In genomic region chr4:155249257-155249647, GRCm38 (mm10) we compare ENCODE assay signal across 8 mouse cellular contexts. TPM values are rescaled to one million over a fixed set of nuclear protein-coding genes. Genes with fewer than 3 reads are reported as not detected.
DNase-seq lines count a peak whose midpoint lies in the region; ATAC-seq lines count a peak whose summit lies in the region.

No protein-coding gene starts in this region.

- DNase-seq in adrenal gland, adult 18-20 months (ENCODE audit: low spot score in 2 of 2), result peak; percentile 87 to 91
- peak; percentile 100 for DNase-seq in embryo, embryonic 10.5 days (ENCODE audit: low spot score)
- peak; percentile 91 for DNase-seq in gastrocnemius, postnatal 14 days
- peak; percentile 75 to 97 for DNase-seq in left cerebral cortex, adult 9 months (ENCODE audit: low spot score in 2 of 2)
- peak; percentile 97 to 99 for DNase-seq in right cerebral cortex, adult 2 months (ENCODE audit: low spot score in 2 of 2)
- peak; percentile 77 for DNase-seq in urinary bladder, postnatal 10 days (ENCODE audit: low spot score)

- H3K27me3 ChIP-seq in megakaryocyte, embryonic 14.5 days (replicated peaks), result no peaks in the 10 kb centered on the region

- H3K9me3 ChIP-seq in megakaryocyte, embryonic 14.5 days, result no peaks in the 10 kb centered on the region

- H3K4me1 ChIP-seq in megakaryocyte, embryonic 14.5 days, result peaks cover 83% of the 10 kb centered on the region

- H3K36me3 ChIP-seq in megakaryocyte, embryonic 14.5 days (replicated peaks; ENCODE audit: low read length), result peaks cover 34% of the 10 kb centered on the region

- ATAC-seq in inflammation-experienced regulatory T-cells, adult 6 months, result peak; percentile 66

- peak overlapping the region; percentile 97 for H3K4me3 ChIP-seq in megakaryocyte, embryonic 14.5 days (replicated peaks)

- intact Hi-C loops in gastrocnemius, postnatal 14 days (cut with DNase I; ENCODE audit: low total_unique reads), result loop anchor here (2.0 to 10.0 kb wide), 2 partner anchors 124 to 152 kb away; no protein-coding TSS in a partner anchor

RNA-seq across cellular contexts. Expression of gene Faap20, which starts 0.3 kb away (rescaled TPM):
- total RNA-seq in adrenal gland, adult 18-20 months (2021), result 10 to 100 TPM; 46.6 to 54.5 TPM
- total RNA-seq in gastrocnemius, postnatal 14 days (2021), result 10 to 100 TPM; 11.9 to 15.3 TPM
- 10 to 100 TPM; 44.3 to 57.3 (median 51.6) TPM for polyA plus RNA-seq in inflammation-experienced regulatory T-cells, adult 6 months (2017; shearing (Covaris generic))
- 51.4 and 87.5 TPM in 2 replicates for polyA plus RNA-seq in megakaryocyte, embryonic 14.5 days (2012; ENCODE audit: insufficient read depth, low replicate concordance)

RNA-seq across cellular contexts. Expression of gene Ski, which starts 26.9 kb away (rescaled TPM):
- 10 to 100 TPM; 47.5 to 60.6 TPM for total RNA-seq in adrenal gland, adult 18-20 months (2021)
- 10 to 100 TPM; 41.6 to 51.6 TPM for total RNA-seq in gastrocnemius, postnatal 14 days (2021)
- polyA plus RNA-seq in inflammation-experienced regulatory T-cells, adult 6 months (2017; shearing (Covaris generic)), result 10 to 100 TPM; 10.7 to 26.8 (median 26.8) TPM
- polyA plus RNA-seq in megakaryocyte, embryonic 14.5 days (2012; ENCODE audit: insufficient read depth, low replicate concordance), result 31.5 and 38.7 TPM in 2 replicates

Comparison
In these comparisons a context has a peak if more than half of its experiments do, and no peak if none do; other contexts are left out.
1. Peak in every context shown above with its lines: DNase-seq, ATAC-seq and H3K4me3 ChIP-seq.